Mouse (Mus musculus): ENCODE data around the gene Sds.

Gene Sds

GRCm38 (mm10) chr5:120476296-120476695 is at the start of gene Sds:
Sds (plus strand) TSS chr5:120476526.
- no peak for ATAC-seq (ENCODE audit: insufficient number of reproducible peaks, low FRiP score, low TSS enrichment)

- ATAC-seq (ENCODE audit: insufficient number of reproducible peaks, low FRiP score, low TSS enrichment), result no peak
Observed at GRCm38 (mm10) chr5:120426572-120426971, 49.8 kb upstream of the Sds start.

DNA sequence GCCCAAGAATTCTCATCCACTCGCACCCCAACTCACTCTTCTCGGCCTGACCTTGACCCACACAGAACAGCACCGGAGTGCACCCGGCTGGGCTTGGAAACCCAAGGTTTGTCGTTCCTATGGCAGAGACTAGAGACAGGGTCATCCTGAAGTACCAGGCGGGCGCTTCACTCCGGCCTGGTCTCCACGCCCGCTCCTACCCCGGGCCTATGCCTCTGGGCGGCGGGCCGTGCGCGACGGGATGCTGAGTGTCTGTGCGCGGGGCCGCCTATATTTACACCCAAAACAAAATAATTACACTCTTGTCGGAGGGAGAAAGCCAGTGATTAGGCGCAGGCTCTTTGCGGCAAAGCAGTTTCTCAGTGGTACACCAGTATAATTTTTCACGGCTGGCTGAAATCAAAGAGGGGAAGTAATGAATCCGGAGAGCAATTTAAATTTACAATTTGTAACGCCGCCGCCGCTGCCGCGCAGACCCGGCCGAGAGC is 48.8 kb upstream of the Sds start:
- ATAC-seq (ENCODE audit: insufficient number of reproducible peaks, low FRiP score, low TSS enrichment), result no peak

DNA sequence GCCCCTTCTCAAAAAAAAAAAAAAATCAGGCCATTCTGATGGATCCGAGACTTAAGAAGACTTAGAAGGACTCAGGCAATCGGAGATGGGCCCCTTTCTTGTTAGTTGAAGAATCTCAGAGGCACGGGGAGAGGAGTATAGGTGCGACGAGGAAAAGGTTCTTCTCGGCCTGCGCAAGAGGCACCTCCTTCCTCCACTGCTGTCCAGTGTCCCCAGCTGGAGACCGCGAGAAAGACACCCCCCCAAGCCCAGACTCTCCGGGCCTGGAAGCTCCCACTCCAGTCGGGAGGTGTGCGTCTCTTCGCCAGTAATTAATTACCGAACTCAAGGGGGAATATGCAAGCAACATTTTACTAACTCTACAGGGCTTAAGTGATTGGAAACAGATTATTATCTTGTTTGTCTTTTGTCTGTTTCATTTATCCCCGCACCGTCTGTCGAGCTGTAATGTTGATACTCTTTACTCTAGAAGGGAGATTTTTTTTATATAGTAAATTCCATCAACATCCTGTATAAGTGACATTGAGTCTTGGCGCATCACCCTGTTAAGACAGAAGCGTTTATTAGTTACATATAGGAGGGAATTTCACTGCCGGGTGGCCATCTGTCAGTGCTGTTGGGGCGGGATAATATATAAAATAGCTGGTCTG is 48.0 kb upstream of the Sds start:
- ATAC-seq (ENCODE audit: insufficient number of reproducible peaks, low FRiP score, low TSS enrichment), result no peak

DNA sequence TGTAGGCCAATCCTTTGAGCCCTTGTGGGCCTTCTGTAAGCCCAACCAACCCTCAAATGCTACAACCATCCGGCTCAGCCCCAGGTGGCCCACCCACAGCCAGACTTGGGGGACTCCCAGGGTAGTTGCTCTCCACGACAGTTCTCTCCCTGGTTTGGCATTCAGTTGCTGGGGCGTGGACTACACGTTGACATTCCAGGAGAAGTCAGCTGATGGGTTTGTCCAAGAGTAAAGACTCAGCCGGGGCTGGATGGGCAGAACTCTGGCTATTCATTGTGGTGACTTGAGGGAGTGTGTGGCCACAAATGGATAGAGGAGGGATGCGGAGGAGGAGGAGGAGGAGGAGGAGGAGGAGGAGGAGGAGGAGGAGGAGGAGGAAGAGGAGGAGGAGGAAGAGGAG is 47.3 kb upstream of the Sds start:
- ATAC-seq (ENCODE audit: insufficient number of reproducible peaks, low FRiP score, low TSS enrichment), result no peak

GRCm38 (mm10) chr5:120429692-120430091 is 46.6 kb upstream of the Sds start:
- ATAC-seq (ENCODE audit: insufficient number of reproducible peaks, low FRiP score, low TSS enrichment), result no peak

GRCm38 (mm10) chr5:120431001-120431583 is 45.2 kb upstream of the Sds start:
- no peak for ATAC-seq (ENCODE audit: insufficient number of reproducible peaks, low FRiP score, low TSS enrichment)

DNA sequence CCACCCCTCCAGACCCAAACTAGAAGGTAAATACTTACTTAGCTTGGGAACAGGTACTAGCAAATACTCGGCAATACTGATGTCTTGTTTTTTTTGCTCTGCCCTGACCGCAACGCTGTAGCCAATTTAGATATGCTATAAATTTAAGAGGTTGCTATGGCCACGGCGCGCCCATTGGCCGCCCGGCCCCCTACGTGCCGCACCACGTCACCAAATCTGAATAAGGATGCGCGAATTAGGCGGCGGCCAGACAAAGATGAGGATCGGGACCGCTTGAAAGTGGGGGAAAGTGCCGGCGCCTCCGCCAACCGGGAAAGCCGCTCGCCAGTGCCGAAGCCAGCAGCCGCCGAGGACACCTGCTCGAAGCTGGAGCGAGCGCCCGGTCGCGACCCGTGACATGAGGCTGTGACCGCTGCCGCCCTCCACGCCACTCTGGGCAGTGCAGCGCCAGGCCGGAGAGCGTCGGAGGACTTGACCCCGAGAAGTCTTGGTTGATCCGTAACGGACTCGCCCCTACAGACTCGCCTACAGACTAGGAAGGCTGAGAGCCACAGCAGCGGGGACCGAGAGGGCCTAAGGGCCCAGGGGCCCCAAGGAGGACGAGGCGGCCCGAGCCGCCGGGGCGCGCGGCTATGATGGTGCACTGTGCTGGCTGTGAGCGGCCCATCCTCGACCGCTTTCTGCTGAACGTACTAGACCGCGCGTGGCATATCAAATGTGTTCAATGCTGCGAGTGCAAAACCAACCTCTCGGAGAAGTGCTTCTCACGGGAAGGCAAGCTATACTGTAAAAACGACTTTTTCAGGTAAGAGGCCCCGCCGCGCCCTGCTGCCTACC is 44.5 kb upstream of the Sds start, which contains the start of gene Lhx5:
Lhx5 (plus strand) TSS at position 51 of the 837 bp plus-strand sequence.
- 0 out of 2 replicates have a peak, but pooled peaks have one; percentile 20 for ATAC-seq (ENCODE audit: insufficient number of reproducible peaks, low FRiP score, low TSS enrichment)

DNA sequence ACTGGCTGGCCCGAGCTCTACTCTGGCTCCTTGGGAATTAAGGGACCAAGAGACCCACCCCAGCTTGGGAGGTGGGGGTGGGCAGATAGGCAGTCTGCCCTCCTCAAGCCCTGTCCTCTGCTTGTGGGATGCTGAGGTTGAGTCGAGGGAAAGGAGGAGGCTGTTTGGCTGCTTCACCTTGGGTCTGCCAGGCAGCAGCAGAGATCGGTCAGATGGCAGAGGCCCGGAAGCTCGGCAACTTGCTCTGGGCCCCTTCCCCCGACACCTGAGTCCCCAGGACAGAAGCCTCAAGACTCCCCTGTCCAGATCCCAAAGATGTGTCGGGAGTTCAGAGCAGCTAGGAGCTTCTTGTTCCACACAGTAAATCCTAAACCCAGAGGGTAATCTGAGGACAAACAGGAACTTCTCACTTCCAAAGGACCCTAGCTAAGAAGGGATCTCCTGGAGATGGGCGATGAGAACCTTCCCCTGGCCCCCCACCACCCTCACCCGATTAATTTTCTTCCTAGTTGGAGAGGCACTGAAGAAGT is 43.8 kb upstream of the Sds start:
- no peak for ATAC-seq (ENCODE audit: insufficient number of reproducible peaks, low FRiP score, low TSS enrichment)

- ATAC-seq (ENCODE audit: insufficient number of reproducible peaks, low FRiP score, low TSS enrichment), result no peak
Observed at GRCm38 (mm10) chr5:120433135-120433760, 43.1 kb upstream of the Sds start.

DNA sequence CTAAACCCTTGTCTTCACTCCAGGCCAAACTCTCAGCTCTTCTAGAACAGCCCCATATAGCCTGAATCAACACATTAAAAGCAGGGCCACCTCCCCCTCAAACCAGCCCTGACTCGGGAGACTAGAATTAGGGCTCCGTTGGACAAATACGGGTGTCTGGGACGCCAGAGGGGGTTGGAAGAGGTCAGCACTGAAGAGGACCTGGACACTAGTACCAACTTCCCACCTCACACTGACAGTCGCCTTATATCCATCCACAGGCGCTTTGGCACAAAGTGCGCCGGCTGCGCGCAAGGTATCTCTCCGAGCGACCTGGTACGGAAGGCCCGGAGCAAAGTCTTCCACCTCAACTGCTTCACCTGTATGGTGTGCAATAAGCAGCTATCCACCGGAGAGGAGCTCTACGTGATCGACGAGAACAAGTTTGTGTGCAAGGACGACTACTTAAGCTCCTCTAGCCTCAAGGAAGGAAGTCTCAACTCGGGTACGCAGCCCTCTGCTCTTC is 42.0 kb upstream of the Sds start:
- no peak for ATAC-seq (ENCODE audit: insufficient number of reproducible peaks, low FRiP score, low TSS enrichment)

DNA sequence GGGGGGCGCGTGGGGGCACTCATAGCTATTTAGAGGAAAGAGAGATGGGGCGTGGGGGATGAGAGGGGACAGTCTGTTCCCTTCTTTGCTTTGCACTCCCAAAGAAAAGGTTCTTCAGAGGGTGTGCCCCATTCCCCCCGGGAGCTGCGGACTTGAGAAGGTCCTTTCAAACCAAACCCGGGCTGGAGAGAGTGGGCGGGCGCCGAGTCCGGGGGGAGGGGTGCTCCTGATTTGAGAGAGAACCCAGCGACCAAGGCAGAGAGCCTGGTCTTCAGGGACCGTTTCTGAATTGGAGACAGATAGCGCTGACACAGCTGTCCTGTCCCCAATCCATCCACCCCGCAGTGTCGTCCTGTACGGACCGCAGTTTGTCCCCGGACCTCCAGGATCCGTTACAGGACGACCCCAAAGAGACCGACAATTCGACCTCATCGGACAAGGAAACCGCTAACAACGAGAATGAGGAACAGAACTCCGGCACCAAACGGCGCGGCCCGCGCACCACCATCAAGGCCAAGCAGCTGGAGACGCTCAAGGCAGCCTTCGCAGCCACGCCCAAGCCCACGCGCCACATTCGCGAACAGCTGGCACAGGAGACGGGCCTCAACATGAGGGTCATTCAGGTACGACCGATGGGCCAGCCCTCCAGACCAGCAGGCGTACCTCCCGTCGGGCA is 41.2 kb upstream of the Sds start:
- ATAC-seq (ENCODE audit: insufficient number of reproducible peaks, low FRiP score, low TSS enrichment), result no peak

DNA sequence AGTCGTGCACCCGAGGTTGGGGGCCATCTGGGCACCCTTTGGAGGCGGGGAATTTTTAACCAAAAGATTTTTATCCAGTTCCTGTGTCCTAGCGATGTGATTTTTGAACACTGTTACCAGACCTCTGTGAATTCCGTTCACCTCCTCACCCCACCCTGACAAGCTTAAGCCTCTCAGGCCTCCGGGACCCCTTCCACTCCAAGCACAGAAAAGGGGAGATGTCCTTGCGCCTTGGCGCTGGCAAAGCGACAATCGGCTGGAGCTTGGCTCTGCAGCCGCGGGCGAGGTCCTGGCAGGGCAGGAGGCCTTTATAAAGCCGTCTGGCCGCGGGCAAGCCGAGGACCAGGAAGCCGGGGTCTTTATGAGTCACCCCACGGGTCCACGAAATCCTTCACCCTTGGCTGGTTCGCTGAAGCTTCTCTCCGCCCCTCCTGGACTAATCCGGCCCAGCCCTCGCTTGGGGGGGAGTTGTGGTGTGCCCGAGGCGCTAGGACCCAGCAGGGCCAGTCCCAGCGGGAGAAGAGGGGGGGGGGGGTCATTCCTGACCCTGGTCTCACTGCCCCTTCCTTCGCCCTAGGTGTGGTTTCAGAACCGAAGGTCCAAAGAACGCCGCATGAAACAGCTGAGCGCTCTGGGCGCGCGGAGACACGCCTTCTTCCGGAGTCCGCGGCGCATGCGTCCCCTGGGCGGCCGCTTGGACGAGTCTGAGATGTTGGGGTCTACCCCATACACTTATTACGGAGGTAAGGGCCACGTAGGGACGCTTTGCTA is 40.4 kb upstream of the Sds start:
- no peak for ATAC-seq (ENCODE audit: insufficient number of reproducible peaks, low FRiP score, low TSS enrichment)

DNA sequence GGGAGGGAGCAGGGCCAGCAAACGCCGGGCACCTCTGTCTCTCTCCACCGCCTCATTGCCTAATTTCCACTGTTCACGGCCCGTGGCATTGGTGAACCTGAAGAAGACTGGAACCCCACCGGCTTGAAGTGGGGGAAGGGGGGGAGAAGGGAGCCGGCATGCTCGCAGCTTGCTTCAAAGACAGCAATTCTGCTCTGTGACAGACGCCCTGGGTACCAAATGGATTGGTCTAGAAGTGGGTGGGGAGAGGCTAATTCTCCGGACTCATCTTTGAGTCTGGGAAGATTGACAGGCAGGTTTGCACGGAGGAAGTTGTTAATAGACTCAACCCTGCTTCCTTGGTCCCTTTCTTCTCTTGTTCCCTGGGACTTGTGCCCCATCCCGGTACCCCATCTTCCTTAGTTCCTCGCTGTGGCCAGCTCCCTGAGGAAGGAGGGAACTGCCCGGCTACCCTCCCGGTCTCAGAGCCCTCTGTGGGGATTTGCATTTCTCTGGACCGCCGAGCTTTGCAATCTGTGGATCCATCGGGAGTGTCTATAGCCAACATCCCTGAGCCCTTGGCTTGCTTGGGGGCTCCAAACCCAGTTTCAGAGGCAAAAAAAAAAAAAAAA is 39.3 kb upstream of the Sds start:
- ATAC-seq (ENCODE audit: insufficient number of reproducible peaks, low FRiP score, low TSS enrichment), result no peak

DNA sequence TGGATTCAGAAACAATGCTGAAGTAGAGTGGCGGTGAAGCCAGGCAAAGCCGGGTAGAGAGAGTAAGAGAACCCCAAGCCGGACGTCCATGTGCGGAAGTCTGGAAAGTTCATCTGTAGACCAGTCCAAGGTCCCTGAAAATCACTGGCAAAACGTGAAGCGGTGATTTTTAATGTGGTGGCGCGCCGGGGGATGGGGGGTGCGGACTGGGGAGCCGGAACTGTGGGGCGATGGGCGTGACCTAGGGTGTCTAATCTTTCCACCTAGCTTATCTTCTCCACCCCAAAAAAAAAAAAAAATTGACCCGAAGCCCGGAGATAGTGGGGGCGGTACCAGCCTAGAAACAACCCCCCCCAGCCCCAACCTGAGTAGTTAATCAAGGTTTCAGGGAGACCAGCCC is 38.8 kb upstream of the Sds start:
- ATAC-seq (ENCODE audit: insufficient number of reproducible peaks, low FRiP score, low TSS enrichment), result no peak

GRCm38 (mm10) chr5:120437986-120438385 is 38.3 kb upstream of the Sds start:
- ATAC-seq (ENCODE audit: insufficient number of reproducible peaks, low FRiP score, low TSS enrichment), result no peak

GRCm38 (mm10) chr5:120438469-120438868 is 37.9 kb upstream of the Sds start:
- ATAC-seq (ENCODE audit: insufficient number of reproducible peaks, low FRiP score, low TSS enrichment), result no peak

GRCm38 (mm10) chr5:120438991-120439710 is 37.2 kb upstream of the Sds start:
- ATAC-seq (ENCODE audit: insufficient number of reproducible peaks, low FRiP score, low TSS enrichment), result no peak

Measured in cerebellum, adult (tissue).